Mouse (Mus musculus) neutrophil, adult 5-6 weeks (primary cell): ENCODE measurements around the gene H2-DMa. TPM values are rescaled to one million over a fixed set of nuclear protein-coding genes. Genes with fewer than 3 reads are reported as not detected.

Source experiments
- ATAC-seq: fragments of 151-379, 151-347 bp; 2 replicates; pipeline ENCODE4 v1.8.0; 2017; ENCODE audit warnings: mild to moderate bottlenecking, moderate TSS enrichment; ENCODE audit not compliant: insufficient number of reproducible peaks, poor library complexity, low FRiP score, severe bottlenecking; ENCODE audit errors: extremely low read depth
- total RNA-seq: library from RNA; stranded (forward); fragments of 200-1000 nt; gene quantifications from 2 replicates; pipeline ENCODE4 v1.2.3, GENCODE M21; 2017

Gene H2-DMa
- total RNA-seq, 1 experiment from 2014 or later, result 221 TPM

- no peak for ATAC-seq
These were observed 18.2 kb upstream of the H2-DMa start for GRCm38 (mm10) chr17:34101185-34101584.

DNA sequence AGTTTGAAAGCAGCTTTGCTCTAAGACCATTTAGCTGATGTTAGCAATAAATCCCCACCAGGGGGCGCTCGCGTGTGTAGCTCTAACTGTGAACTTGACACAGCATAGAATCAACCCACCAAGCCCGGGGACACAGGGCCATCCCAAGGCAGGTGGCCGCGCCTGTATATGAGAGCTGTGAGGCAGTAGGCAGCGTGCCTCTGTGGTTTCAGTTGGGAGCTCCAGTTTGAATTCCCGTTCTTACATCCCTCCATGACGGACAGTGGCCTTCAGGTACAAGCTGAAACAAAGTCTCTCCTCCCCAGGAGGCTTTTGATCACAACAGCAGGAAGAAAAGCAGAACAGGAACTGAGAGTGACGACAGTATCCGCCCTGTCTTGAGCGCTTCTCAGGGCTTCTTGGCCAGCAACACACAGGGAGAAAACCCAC lies 17.7 kb upstream of the H2-DMa start:
- peak; percentile 79 for ATAC-seq

- peak; percentile 16; the same call in 1 of the 2 replicates for ATAC-seq
These were observed 16.5 kb upstream of the H2-DMa start for GRCm38 (mm10) chr17:34102831-34103230.

- ATAC-seq, result no peak
These were observed 14.5 kb upstream of the H2-DMa start for GRCm38 (mm10) chr17:34104804-34105203.

- no peak for ATAC-seq
These were observed 12.8 kb upstream of the H2-DMa start for GRCm38 (mm10) chr17:34106555-34106954.

- ATAC-seq, result no peak
These were observed 12.1 kb upstream of the H2-DMa start for GRCm38 (mm10) chr17:34107109-34107867.

- no peak for ATAC-seq
These were observed 10.9 kb upstream of the H2-DMa start for GRCm38 (mm10) chr17:34108460-34108859.

DNA sequence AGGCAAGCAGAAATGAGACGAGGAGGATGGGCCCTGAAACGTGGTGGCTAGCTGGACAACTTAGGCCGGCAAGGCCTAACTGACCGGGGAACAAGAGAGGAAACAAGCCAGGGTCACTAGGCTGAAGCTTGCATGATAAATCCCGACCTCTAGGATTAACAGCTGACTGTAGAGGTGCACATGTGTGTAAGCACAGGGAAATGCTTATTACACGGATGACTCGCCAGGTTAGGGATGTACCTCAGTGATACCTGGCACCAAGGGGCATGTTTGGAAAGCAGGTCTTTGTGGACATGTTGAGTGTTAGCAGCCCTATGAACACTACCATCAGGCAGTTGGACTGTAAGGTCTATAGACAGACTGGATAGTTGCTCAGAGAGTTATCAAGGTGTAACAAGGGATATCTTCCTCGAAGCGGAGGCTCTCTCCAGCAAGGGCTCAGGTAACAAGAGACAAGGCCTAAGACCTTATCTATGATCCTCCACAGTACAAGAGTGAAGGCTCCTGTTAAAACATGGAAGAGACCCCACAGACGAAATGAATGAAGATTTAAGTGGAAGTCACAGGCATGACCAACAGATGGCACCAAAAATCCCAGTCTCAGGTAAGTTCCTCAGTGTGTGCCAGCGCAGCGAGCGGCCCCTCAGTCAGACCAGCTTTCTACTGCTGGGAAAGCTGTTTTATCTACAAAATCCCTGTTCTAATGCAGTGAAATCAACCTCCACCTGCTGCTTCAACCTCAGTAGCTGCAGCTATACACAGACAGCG lies 10.1 kb upstream of the H2-DMa start:
- ATAC-seq, result peak; percentile 33; the same call in 1 of the 2 replicates

GRCm38 (mm10) chr17:34109806-34110195 lies 9.5 kb upstream of the H2-DMa start:
- no peak for ATAC-seq

- no peak for ATAC-seq
These were observed 9.0 kb upstream of the H2-DMa start for GRCm38 (mm10) chr17:34110309-34110708.

DNA sequence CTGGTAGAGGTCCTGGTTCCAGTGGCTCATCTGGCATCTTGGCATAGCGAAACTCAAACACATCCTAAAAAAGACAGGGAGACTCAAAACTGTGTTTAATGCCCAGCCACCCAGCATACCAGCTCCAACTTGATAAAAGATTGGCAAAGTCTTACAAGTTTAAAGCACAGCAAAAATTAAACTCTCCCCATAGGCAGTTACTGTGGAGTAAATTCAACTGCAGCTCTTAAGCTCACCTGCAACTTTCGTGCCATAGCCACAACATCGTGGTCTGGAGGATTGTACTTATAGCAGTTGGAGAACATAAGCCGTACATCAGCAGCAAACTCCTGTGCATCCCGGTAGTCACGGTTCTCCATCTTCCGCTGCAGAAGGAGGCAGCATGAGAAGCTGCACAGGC lies 5.2 kb upstream of the H2-DMa start:
- no peak for ATAC-seq

DNA sequence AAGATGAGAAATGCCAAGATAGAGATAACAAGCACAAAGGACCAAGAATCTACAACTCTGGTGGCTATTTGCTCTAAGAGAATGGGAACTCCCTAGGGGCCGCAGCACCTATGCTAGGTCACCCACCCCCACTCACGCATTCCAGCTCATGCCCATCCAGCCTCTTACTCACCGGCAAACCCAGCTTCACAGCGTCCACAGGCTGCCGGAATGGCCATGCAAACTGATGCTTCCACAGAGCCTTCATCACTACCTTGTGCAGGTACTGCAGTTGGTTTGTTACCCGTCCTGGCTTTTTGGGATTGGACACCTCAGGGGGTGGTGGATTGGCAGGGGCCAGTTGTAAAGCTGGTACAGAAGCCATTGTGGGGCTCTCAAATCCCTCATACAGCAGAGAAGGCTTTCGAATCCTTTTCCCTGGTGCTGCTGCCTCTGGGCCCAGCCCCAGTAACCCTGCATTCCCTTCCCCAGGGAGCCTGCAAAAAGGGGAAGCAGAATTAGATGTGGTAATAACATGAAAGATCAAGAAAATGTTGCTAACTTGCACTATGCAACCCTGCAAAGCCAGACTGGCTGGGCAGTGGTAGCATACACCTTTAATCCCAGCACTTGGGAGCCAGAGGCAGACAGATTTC lies 2.5 kb upstream of the H2-DMa start:
- ATAC-seq, result no peak

DNA sequence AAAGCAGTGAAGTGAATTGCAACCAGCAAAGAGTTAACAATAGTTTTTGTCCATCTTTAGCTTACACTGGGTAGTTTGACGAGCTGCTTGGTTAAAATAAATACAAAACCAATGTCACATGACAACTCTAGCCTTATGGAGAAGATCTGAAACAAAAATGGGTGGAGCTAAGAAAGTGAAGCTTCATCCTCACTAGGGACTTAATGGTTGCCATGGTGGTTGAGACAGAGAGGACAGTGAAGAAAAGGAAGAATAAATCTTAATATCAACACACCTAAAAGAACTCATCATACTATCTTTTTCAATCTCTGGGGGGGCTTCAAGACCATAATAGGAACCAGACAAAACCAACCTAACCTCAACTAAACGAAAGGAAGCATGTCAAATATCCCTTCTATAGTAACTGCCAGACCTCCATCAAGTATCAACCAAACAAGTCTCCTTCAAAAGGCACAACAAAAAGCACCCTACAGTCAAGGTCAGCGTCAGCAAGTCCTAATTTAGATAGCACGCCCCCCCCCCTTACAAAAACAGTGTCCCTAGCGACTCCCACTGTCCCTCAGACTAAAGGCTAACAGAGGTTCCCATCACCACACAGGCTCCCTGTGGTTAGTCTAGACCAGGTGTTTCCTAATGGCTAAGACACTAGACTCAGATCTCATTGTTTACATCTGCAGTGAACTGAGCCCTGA lies 1.8 kb upstream of the H2-DMa start:
- no peak for ATAC-seq

GRCm38 (mm10) chr17:34118113-34118872 lies 1.0 kb upstream of the H2-DMa start:
- no peak for ATAC-seq

DNA sequence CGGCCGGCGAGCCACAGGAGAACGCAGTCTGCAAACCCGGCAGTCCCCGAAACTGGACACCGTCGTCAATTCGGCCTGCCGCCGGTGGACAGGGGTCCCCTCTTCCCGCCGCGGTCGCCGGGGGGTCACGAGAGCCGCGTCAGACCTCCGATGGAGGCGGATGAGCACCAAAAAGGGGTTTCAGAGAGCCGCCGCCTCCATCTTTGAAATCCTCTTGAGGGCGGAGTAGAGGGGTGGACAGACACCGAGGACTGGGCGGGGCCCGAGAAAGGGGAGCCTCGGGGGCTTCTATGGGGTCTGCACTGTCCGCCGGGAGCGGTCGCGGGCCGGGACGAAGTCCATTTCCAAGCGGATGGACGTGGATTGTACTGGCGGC lies 480 bp upstream of the H2-DMa start:
- ATAC-seq, result no peak

DNA sequence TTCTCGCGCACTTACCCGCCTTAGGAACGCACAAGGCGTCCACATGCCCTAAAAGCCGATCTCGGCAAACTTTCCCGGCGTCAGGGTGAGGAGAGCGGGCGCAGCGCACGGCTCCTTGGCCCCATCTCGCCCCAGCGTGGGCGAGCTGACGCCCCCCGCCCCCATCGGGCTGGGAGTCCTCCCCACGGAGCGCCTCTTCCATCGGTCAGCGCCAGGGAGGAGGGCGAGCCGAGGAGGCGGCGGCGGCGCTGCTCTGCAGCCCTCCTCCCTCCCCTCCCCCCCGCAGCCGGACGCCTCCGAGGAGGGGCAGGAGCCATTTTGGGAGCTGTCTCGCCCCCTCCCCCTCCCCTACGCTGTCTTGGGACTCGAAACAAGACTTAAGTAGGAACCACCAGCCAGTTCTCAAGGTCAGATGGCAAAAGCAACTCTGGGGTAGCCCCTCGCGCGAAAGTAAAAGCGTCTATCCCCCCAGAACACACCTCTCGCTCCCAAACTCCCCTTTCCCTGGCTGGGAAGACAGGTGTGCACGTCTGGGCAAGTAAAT lies 911 bp downstream of the H2-DMa start:
- no peak for ATAC-seq

- ATAC-seq, result no peak
These were observed 1.5 kb downstream of the H2-DMa start for GRCm38 (mm10) chr17:34120814-34121171.

DNA sequence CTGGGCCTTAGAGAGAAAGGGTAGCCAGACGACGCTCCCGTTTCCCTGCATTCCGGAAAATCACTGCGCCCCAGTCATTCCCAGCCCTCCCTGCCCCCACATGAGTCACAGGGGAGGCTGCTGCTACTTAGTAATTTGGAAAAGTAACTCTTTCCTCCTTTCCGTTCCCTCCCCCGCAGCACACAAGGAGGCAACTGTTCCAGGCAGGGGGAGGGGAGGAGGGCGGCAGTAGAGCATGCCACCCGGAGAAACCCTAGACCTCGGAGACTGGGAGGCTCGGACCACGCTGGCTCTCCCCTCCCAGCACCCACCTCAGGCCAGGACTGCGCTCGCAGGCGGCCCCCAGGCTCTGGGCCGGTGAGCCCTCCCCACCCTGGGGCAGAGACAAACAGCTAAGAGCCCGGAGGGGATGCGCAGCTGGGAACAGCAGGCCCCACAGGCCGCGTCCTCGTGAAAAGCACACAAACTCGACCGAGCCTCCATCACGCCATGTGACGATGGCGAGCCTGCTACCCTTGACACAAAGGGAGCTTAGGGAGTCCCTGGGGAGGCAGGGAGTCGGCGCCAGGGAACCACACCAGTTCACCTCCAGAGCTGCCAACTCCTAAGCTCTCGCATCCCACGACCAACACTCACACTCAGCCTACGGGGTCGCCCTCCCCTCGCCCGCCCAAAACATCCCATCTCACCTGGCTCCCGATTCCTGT lies 2.0 kb downstream of the H2-DMa start:
- ATAC-seq, result no peak
